Mouse (Mus musculus) heart, embryonic 12.5 days (tissue): ENCODE data around the gene Eed. TPM values are rescaled to one million over a fixed set of nuclear protein-coding genes. Genes with fewer than 3 reads are reported as not detected.

ENCODE experiments used
- ATAC-seq: fragments of 200-750 bp; cut with Nextera tagmentation; 2 replicates; pipeline ENCODE4 v1.8.0; 2017; ENCODE audit warnings: moderate TSS enrichment, moderate library complexity; ENCODE audit not compliant: insufficient number of reproducible peaks, low FRiP score
- H3K27ac ChIP-seq: fragments of 300-500 bp; sonication (generic); 2 replicates; pipeline ENCODE4 v1.5.1; 2016; ENCODE audit warnings: mild to moderate bottlenecking, moderate library complexity; ENCODE audit not compliant: poor library complexity, severe bottlenecking
- H3K27me3 ChIP-seq: fragments of 300-500 bp; sonication (generic); replicated peaks from 2 replicates; pipeline ENCODE4 v1.6.1; 2016; ENCODE audit warnings: mild to moderate bottlenecking, moderate library complexity
- H3K36me3 ChIP-seq: fragments of 300-500 bp; sonication (generic); 2 replicates; pipeline ENCODE4 v1.6.1; 2016; ENCODE audit warnings: mild to moderate bottlenecking, moderate library complexity
- H3K4me1 ChIP-seq: fragments of 300-500 bp; sonication (generic); replicated peaks from 2 replicates; pipeline ENCODE4 v1.6.1; 2016; ENCODE audit warnings: mild to moderate bottlenecking
- H3K4me2 ChIP-seq: fragments of 300-500 bp; sonication (generic); 2 replicates; pipeline ENCODE4 v1.6.1; 2016; ENCODE audit warnings: mild to moderate bottlenecking, moderate library complexity
- H3K4me3 ChIP-seq: fragments of 300-500 bp; sonication (generic); 2 replicates; pipeline ENCODE4 v1.5.1; 2016; ENCODE audit warnings: mild to moderate bottlenecking
- H3K9ac ChIP-seq: fragments of 300-500 bp; sonication (generic); 2 replicates; pipeline ENCODE4 v1.6.1; 2016; ENCODE audit warnings: mild to moderate bottlenecking, moderate library complexity
- H3K9me3 ChIP-seq: fragments of 300-500 bp; sonication (generic); replicated peaks from 2 replicates; pipeline ENCODE4 v1.6.1; 2016; ENCODE audit warnings: mild to moderate bottlenecking, moderate library complexity
- WGBS: fragments of 180-500 bp; shearing (Covaris S2); methylation state at CpG from one replicate; pipeline ENCODE4 v1.1.7; 2016; 5-methylcytosine and 5-hydroxymethylcytosine counted together
- polyA plus RNA-seq: library from polyadenylated mRNA; unstranded; fragments of >200 nt; fragmentation: Nextera tagmentation; extraction: Ambion mirVana; gene quantifications from 2 replicates; pipeline ENCODE4 v1.2.1, GENCODE M21; 2016

Gene Eed
- polyA plus RNA-seq, 1 experiment from 2014 or later: 51.3 TPM

GRCm38 (mm10) chr7:89907950-89908349 is 72.8 kb downstream of the Eed start:
- Histone ChIP-seq H3K27me3 (no peaks in the 10 kb centered on the region), H3K9me3 (no peaks in the 10 kb centered on the region), H3K9ac (no peak overlapping the region), H3K4me3 (no peak overlapping the region), H3K4me2 (no peak overlapping the region), H3K36me3 (no peaks in the 10 kb centered on the region), H3K27ac (no peak overlapping the region), H3K4me1 (0 out of 2 replicates have a peak, but pooled peaks cover 5% of the 10 kb centered on the region)
- no peak for ATAC-seq
- WGBS: 17% methylated on average over 8 of the region's 8 CpGs

Other genes starting within 250 kb of the Eed start
- gene Ccdc81, start 77.4 kb downstream of the Eed start, polyA plus RNA-seq: 0.06 TPM in 1 of 2 replicates, not detected in the other
- 112 TPM in 2 replicates for gene Hikeshi, start 39.8 kb downstream of the Eed start, polyA plus RNA-seq
- 38.8 and 40.7 TPM in 2 replicates for gene Picalm, start 149.2 kb upstream of the Eed start, polyA plus RNA-seq